Mouse (Mus musculus) liver, adult 2 months (tissue): ENCODE data around the gene Gm14443.
"Not testable (repeated sequence)": the region's sequence is repeated elsewhere in the genome, so short reads cannot be mapped to it uniquely, and the experiment has no call there.

Experiments
- CTCF ChIP-seq: fragments of 200-500 bp; IDR thresholded peaks from 2 replicates; pipeline ENCODE4 v1.5.1; 2011; ENCODE audit warnings: low read depth, low read length, control low read depth
- POLR2A ChIP-seq: fragments of 200-500 bp; IDR thresholded peaks from 2 replicates; pipeline ENCODE4 v1.6.1; 2011; ENCODE audit warnings: low read length, control low read depth; ENCODE audit not compliant: insufficient read depth; ENCODE audit errors: extremely low read depth

GRCm38 (mm10) chr2:175172906-175173595 lies 2.6 kb downstream of the Gm14443 start:
- not testable (repeated sequence) for TF ChIP-seq POLR2A, CTCF
